Mouse (Mus musculus) left cerebral cortex, postnatal 10 days (tissue): ENCODE measurements around the gene Ormdl1. TPM values are rescaled to one million over a fixed set of nuclear protein-coding genes. Genes with fewer than 3 reads are reported as not detected.
"Not testable (repeated sequence)": the region's sequence is repeated elsewhere in the genome, so short reads cannot be mapped to it uniquely, and the experiment has no call there.

Experiments
- DNase-seq, 2 experiments: peaks; one replicate each; pipeline ENCODE4 v3.0.0; 2021 to 2022; ENCODE audit warnings: low spot score in 2 of 2, mixed read lengths in 1 of 2; ENCODE audit errors: extremely low spot score in 1 of 2
- intact Hi-C: fragments of 180-260 bp; cut with DNase I; formaldehyde crosslinking; loops from one replicate; pipeline ENCODE4 v1.15.1; 2025
- total RNA-seq, 2 experiments: library from RNA; stranded (reverse); gene quantifications; 2 replicates each; pipeline ENCODE4 v1.2.3; 2021

Ormdl1 gene
- 1 to 10 TPM; 5.9 to 6.7 TPM for total RNA-seq

DNA sequence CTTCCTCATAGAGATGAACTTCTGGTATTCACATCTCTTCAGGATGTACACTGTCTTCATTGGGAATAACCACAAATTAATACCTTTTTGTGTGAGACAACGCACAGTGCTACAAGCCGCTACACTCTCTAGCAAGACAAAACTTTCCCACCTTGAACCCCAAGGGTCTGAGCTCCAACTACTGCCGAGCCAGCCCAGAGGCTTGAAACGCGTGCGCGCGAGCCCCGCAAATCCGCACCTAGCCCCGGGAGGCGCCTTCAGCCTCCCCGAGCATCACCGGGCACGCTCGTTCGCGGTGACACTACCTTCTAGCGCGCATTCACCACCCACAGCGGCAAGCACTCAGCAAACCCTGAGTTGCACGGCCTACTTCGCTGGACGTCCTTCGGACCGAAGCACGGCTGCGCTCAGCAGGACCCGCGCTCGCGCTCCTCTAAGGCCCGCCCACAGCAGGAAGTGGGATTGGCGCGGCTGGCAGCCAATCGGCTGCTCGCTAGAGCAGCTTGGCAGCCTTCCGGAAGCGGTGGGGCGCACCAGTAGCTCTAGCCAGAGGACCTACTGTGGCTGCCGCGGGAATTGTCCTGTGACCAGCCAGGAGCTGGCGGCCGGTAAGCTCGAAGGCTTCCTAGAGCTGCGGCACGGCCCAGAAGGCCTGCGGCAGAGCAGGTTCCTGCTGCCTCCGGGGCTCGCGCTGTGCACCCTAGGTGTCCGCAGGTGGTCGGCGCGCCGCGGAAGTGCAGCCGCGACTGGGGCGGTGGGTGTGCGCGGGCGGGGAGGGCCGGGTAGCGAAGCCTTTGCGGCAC, at the start of gene Ormdl1, which contains the start of the genes Pms1 and Gm28778:
TSS of gene Ormdl1 (plus strand) at position 515 of the 803 bp plus-strand sequence.
TSS of gene Pms1 (minus strand) at position 438 of the 803 bp plus-strand sequence.
TSS of gene Gm28778 (plus strand) at position 531 of the 803 bp plus-strand sequence.
- intact Hi-C loops = no loop called here
- DNase-seq = peak; percentile 93 to 96

DNA sequence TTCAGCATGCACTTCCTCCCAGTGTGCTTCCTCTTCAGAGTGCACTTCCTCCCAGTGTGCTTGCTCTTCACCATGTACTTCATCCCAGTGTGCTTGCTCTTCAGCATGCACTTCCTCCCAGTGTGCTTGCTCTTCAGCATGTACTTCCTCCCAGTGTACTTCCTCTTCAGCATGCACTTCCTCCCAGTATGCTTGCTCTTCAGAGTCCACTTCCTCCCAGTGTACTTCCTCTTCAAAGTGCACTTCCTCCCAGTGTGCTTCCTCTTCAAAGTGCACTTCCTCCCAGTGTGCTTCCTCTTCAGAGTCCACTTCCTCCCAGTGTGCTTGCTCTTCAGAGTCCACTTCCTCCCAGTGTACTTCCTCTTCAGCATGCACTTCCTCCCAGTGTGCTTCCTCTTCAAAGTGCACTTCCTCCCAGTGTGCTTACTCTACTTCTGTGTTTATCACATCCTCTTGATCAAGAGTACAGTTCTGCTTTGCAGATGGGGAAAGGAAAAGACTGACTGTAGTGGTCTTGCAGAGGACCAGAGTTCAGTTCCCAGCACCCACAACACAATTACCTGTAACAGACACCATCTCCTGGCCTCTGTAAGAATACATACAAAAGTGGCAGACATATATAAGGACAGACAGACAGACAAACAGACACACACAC, 31.8 kb upstream of the Ormdl1 start:
- intact Hi-C loops, DNase-seq: not testable (repeated sequence)

DNA sequence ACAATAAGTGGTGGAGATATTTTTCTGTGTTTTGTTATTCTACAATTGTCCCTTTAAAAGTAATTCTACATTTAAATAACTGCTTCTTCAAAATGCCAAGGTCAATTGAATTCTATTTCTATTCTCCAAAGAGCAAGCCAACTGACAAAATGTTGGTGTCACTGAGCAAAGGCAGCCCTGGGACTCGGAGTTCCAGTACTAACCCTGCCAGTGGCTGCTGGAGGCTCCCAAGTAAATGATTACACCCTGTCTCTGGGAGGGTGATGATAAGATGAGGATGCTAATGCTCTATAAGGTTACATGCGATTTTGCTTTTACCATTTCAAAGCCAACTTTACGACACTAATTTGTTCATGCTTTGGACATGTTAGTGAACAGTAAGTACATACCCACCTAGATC, 27.0 kb upstream of the Ormdl1 start:
- intact Hi-C loops = no loop called here

DNA sequence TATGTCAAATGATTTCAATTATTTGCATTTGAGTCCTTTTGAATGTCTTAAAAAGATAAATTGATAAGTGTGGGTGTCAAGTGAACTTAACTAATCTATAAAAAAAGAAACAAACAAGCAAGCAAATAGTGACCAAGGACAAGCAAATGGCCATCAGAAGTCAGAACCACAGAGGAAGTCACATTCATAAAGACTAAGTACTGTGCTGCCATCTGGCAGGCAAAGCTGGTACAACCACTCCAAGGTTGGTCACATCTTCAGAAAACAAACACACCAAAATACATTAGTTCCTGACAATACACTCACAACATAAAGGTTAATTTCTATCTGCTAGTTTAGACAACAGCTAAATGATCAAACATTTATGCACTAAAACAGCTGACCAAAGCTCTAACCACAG, 24.2 kb upstream of the Ormdl1 start:
- intact Hi-C loops = loop anchor here (2.0 kb wide), 1 partner anchor 220 kb away; no protein-coding TSS in a partner anchor
- peak; percentile 23 to 33 for DNase-seq

More for the DNA sequence above, 27.0 kb upstream of the Ormdl1 start:
- DNase-seq = no peak

DNA sequence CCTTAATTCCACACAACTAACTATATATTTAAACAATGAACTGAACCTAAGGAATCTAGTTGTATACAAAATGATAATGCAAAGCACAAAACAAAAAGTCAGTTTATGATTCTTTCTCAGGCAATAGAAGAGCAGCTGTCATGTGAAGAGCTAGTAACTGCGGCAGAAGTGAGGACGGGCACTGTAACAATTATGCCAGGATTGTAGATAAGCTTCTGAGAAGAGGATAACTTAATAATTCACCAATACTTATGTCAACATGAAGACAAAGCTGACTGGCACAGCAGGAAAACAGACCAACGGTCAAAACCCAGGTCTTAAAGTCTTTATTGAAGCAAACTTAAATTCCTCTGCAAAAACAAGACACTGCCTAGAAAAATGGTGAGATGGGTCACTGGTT, 5.7 kb upstream of the Ormdl1 start:
- intact Hi-C loops = no loop called here

DNA sequence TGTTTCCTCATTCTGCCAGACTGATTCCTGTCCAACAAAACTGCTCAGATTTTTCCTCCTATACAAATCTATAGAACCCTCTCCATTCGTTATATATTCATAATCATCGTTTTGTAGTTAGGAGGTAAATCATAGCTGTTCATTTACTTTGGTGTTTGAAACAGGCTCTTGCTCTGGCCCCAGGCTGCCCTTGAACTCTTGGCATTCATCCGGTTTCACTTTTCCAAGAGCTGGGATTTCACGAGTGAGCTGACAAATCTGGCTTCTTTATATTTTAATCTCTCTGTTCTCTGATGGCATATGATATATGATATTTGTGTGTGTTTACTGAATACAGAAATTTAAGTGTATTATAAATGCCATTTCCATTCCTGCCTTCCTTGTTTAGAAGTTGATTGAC, 3.6 kb downstream of the Ormdl1 start:
- intact Hi-C loops = no loop called here
- DNase-seq = no peak

More for the DNA sequence above, 5.7 kb upstream of the Ormdl1 start:
- DNase-seq = no peak

DNA sequence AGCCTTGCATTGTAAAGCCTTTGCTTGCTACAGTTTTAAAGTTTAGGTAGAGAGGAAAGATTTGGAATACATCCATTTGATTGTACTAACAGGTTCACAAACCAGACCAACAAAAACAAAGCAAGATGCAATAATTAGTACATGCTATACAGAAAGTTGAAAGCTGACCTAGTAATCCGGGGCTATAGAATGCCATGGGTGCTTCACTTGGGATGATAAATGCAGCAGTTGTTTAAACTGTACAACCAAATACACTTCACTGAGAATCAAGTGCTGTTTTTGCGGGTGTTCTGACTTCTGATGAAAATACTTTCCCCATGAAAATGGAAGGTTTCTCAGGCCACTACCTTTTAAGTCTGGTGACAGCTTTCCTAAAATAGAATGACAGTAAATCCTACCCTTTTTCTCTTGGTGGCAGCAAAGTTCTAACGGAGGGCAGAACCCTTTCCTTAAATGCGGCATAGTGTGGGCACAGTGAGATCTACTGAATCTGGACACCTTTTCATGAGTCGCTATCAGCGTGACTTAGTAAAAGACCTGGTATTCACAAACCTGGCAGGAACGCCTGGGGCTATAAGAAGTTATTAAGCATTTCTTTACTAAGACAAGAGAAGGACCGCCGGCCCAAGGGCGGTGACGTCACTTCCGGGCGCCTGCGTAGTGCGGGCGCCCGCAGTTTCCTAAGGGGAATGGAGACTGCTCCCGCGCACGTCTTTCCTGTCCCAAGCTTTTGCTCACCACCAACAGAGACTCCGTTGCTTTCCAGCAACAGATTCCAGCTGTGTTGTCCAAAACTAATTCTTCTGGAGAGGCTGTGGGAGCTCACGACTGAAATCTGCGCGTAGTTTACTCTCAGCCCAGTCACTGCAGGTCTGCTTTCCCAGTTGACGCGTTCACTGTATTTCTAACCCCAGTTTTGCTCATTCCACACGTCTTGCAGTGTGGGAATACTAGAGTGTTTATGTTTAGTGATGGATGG, 16.4 kb downstream of the Ormdl1 start, which contains the start of gene Osgepl1:
TSS of gene Osgepl1 (plus strand) at position 636 of the 979 bp plus-strand sequence.
- intact Hi-C loops = no loop called here
- DNase-seq = peak; percentile 81 to 91

DNA sequence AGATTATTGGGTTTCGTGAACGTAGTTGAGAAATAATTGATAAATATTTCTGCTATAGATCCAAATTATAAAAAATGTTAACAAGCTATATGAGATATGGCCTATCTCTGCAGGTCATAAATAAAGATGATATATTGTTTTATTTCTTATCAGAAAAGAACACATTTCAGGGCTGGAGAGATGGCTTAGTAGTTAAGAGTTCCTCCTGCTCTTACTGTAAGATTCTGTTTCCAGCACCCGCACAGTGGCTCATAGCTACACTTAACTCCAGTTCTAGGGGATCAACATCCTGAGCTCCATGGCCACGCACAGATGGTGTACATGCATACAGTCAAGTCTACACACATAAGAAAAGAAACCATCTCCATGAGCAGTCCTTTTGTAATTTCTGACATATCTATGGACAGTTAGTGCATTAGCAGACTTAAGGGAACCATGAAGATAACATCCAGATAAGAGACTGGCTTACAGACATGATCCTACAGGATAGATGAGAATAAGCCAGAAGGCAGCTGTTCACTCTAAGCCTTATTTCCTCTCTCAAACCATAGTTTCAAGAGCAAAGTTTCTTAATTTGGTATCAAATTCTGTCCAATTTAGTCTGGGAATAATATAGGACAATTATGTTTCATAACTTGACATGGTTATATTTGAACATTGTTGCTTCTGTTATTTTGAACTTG, 24.9 kb downstream of the Ormdl1 start:
- intact Hi-C loops = no loop called here
- no peak for DNase-seq

DNA sequence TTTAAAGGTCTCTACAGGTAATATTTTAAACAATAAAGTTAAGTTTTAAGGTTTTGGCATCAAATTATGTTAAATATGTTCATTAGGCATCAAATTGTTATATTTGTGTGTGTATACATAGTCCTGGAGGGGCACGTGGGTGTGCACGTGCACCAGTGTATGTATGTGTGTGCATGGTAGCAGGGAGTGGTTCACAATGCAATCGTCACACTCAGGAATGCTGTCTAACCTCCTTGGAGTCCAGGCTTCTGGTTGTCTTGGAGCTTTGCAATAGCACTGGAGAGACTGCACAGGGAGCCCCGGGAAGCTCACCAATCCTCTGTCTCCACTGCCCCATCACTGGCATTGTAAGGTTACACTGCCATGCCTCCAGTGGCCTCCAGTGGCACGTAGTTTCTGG, 26.4 kb downstream of the Ormdl1 start:
- intact Hi-C loops = no loop called here
- DNase-seq = no peak

DNA sequence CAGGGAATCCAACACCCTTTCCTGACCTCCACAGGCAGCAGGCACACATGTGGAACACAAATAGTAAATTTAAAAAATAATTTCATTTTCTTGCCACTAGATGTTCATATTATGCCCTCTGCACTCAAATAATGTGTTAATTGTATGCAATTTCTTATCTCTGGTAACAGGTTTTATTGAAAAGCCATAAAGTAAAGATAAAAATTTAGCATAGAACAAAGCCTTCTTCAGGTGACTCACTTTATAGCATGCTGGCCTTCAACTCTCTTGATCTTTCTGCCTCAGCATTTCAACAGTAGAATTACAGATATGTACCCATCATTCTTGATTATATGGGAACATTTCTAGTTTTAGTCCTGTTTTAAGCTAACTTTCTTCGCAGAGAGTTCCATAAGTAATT, 27.4 kb downstream of the Ormdl1 start:
- intact Hi-C loops = no loop called here
- no peak for DNase-seq

DNA sequence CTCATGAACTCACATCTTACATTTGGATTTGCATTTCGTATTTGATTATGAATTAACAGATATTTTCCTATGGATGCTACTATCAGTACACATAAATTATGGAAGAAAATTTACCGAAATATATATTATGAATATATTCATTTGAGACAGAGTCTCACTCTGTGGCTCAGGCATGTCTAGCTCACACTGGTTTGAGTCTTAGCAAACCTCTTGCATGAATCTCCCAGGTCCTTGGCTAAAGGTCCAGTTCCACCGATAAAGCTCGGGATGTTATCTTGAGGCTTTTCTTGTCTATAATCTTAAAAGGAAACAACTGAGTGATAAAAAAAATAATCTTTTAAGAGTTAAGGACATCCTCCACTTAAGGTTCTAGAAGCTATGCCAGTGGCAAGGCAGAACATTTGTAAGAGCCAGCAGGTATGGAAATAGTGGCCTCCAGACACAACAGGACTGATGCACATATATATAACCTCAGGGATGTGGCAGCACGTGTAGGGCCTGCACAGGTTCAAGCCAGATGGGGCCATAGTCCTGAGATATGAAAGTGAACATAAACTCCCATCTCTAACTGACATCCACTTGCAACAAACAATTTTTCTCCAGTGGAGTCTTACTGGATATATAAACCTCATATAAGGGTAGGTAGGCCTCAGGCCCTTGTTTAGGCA, 28.1 kb downstream of the Ormdl1 start:
- DNase-seq = no peak
- intact Hi-C loops = no loop called here

DNA sequence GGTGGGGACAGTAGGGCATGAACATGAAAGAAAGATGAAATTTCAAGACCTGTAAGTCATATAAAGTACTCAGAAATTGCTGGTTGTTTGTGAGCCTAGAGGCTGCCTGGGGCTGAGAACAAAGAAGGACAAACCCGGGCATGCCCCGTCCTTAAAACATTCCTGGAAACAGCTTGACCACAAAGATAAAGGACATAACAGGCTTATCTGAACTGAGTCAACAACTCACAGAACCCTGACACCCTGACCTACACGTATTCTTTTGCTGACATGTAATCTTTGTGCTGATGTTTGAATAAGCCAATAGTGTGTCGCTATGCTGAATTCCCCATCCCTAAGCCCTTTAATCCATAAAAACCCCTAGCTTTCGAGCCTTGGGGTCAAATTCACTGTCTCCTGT, 36.6 kb downstream of the Ormdl1 start:
- DNase-seq, intact Hi-C loops: not testable (repeated sequence)

DNA sequence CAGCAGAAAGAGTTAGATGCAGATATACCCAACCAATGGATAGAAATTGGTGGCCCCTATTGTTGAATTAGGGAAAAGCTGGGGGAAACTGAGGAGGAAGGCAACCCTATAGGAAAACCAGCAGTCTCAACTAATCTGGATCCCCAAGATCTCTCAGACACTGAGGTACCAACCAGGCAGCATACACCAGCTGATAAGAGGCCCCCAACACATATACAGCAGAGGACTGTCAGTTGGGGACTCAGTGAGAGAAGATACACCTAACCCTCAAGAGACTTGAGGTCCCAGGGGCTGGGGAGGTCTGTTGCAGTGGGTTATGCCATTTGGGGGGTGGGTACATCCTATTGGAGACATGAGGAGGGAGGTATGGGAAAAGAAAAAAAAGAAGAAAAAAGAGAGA, 38.6 kb downstream of the Ormdl1 start:
- intact Hi-C loops = no loop called here

DNA sequence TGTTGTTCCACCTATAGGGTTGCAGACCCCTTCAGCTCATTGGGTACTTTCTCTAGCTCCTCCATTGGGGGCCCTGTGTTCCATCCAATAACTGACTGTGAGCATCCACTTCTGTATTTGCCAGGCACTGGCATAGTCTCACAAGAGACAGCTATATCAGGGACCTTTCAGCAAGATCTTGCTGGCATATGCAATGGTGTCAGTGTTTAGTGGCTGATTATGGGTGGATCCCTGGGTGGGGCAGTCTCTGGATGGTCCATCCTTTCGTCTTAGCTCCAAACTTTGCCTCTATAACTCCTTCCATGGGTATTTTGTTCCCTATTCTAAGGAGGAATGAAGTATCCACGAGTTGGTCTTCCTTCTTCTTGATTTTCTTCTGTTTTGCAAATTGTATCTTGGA, 40.5 kb downstream of the Ormdl1 start:
- intact Hi-C loops = not testable (repeated sequence)

More for the DNA sequence above, 38.6 kb downstream of the Ormdl1 start:
- DNase-seq = no peak

DNA sequence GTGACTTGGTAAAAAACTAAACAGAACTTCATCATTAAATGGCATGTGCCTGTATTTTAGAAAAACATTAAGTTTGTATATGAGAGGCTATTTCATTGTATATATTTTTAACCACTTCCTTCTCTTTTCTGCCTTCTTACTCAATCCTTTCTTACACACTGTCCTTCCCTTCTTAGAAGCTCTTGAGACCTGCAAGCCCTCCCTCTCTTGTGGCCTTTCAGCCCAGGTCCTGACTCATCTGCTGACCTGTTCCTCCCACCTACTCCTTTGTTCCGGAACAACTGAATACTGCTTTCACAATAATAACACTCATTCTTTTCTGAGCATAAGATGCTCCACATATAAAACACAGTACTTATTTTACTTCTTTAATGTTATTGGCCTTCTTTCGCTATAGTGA, 44.2 kb downstream of the Ormdl1 start:
- no peak for DNase-seq
- intact Hi-C loops = no loop called here

More for the DNA sequence above, 40.5 kb downstream of the Ormdl1 start:
- not testable (repeated sequence) for DNase-seq

DNA sequence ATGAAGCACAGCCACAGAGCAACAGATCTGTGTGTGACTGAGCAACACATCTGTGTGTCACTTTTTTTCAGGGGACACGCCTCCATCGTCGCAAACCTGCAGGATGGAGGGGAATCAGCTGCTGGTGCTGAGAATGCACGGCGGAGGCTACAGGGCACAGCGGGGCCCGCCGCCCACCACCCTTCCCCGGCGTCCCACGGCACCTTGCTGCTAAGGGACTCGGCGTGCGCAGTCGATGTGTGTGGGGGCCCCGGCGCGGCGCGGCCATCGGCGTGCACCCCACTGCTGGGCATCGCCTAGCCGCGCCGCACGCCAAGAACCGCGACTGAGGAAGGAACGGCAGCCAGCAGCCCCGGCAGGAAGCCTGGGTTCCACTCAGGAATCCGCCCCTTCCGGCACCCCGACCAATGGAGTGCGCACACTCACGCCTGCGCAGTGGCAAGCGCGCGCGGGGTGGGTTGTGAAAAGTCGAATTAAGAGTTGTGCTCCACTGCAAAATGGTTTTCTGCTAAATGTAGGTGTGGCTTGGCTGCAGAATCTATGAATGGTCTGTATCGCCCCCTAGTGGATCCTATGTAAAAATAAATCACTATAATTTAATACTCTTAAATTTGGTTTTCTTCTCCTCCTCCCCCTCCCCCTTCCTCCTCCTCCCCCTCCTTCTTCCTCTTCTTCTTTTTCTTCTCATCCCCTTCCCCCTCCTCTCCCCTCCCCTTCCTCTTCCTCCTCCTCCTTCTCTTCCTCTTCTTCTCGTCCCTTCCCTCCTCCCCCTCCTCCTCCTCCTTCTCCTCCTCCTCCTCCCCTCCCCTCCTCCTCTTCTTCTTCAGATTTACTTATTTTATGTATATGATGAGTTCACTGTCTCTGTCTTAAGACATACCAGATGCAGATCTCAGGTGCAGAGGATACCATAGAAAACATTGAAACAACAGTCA, 55.7 kb downstream of the Ormdl1 start, which contains the start of the genes Asdurf, Gm28551 and Asnsd1:
TSS of gene Asdurf (minus strand) at position 293 of the 935 bp plus-strand sequence.
TSS of gene Gm28551 (minus strand) at position 341 of the 935 bp plus-strand sequence.
TSS of gene Asnsd1 (minus strand) at position 426 of the 935 bp plus-strand sequence.
- DNase-seq = peak; percentile 96 to 97
- intact Hi-C loops = loop anchor here (5.0 kb wide), 1 partner anchor 290 kb away; the partner anchor contains the start of gene Mstn
